Mouse (Mus musculus): ENCODE results near the gene Cul7. TPM values are rescaled to one million over a fixed set of nuclear protein-coding genes. Genes with fewer than 3 reads are reported as not detected.

The Cul7 gene
- polyA plus RNA-seq, 1 experiment from 2014 or later = 45.5 TPM

- DNase-seq (ENCODE audit: low spot score) = peak; percentile 31
- peaks cover 30% of the 10 kb centered on the region for H3K36me3 ChIP-seq
- WGBS = 5% methylated on average over 40 of the region's 41 CpGs
Measured at GRCm38 (mm10) chr17:46703971-46704886, 54.1 kb downstream of the Cul7 start.

DNA sequence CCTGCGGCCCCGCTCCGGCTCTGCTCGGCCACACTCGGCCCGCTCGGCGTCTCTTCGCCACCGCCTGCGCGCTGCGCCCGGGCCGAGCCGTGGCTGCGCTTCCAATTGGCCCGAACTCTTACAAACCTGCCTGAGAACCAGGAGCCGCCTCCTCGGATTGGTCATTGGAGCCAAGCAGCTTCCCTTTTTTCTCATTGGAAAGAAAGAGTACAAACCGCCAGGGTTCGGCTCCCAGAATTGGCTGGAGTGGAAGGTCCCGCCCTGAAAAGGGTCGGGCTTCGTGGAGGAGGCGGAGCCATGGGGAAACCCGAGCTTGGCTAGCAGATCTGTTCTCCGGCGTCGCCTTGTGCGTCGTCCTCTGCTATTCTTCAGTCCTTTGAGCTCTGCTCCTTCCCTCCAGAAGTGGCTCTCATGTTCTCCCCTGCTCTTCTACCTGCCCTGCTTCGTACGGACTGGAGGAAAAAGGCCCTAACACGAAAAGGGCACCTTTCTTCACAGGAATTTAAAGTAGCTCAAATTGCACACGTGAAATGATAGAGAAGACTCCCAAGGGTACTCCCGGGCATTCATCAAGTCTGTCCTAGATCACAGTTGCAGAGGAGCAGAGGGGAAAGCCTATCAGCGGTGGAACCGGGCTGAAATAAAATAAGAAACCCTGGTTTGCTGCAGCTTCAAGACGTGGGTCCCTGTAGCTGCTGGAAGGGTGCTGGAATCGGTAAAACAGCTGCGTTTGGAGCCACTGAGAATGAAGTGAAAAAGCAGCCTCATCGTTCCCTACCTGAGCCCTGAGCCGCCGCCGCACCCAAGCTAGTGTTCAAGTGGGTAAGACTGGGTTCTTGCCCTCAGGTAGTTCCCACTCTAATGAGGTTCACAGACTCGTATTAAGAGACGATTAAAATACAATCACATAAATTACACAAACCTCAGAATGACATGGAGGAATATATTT, 55.0 kb downstream of the Cul7 start, which contains the start of gene Ppp2r5d:
Gene Ppp2r5d, minus strand, starts transcription at position 225 of the 949 bp plus-strand sequence.
- 2% methylated on average over 48 of the region's 48 CpGs for WGBS
- H3K27me3 ChIP-seq (ENCODE audit: insufficient read depth, poor library complexity, severe bottlenecking) = no peaks in the 10 kb centered on the region
- H3K4me1 ChIP-seq (replicated peaks) = peaks cover 49% of the 10 kb centered on the region

More at GRCm38 (mm10) chr17:46703971-46704886, 54.1 kb downstream of the Cul7 start:
- Histone ChIP-seq H3K27ac (peak overlapping the region; percentile 95), H3K4me1 (replicated peaks) (peaks cover 49% of the 10 kb centered on the region), H3K4me3 (peak overlapping the region; percentile 92), H3K9me3 (no peaks in the 10 kb centered on the region), H3K27me3 (ENCODE audit: insufficient read depth, poor library complexity, severe bottlenecking) (no peaks in the 10 kb centered on the region)

DNA sequence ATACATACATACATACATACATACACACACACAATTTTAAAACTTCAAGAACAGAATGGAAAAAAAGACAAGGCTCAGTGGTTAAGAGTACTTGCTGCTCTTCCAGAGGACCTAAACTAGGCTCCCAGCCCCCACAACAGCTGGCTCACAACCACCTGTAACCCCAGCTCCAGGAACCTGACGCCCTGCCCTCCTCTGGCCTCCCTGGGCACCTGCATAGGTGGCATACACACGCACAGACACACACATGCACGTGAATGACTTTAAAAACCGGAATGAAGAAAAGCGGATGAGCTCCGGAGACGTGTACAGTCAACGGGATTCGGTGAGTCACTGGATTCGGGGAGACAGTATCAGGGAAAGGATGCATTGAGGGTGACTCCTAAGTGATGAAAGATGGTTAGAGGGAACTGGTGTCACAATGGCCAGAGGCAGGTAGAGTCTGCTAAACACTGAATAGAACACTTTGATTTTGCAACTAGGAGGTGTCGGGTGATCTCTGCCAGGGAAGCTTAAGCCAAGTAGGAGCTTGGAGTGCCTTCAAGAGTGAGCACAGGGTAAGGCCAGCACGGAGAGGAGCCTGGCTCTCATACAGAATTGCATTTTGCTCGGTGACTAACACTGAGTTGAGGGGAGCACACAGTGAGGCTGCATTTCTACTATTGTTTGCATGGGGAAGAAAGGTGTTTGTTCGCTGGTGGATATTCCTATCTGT, 56.4 kb downstream of the Cul7 start:
- no peak for DNase-seq (ENCODE audit: low spot score)

More for the DNA sequence above, 55.0 kb downstream of the Cul7 start, which contains the start of gene Ppp2r5d:
- peak within 1 kb of the TSS; percentile 95 for H3K27ac ChIP-seq
- H3K36me3 ChIP-seq = peaks cover 20% of the 10 kb centered on the region
- H3K9me3 ChIP-seq = no peaks in the 10 kb centered on the region
- DNase-seq (ENCODE audit: low spot score) = peak; percentile 97
- H3K4me3 ChIP-seq = peak within 1 kb of the TSS; percentile 92

DNA sequence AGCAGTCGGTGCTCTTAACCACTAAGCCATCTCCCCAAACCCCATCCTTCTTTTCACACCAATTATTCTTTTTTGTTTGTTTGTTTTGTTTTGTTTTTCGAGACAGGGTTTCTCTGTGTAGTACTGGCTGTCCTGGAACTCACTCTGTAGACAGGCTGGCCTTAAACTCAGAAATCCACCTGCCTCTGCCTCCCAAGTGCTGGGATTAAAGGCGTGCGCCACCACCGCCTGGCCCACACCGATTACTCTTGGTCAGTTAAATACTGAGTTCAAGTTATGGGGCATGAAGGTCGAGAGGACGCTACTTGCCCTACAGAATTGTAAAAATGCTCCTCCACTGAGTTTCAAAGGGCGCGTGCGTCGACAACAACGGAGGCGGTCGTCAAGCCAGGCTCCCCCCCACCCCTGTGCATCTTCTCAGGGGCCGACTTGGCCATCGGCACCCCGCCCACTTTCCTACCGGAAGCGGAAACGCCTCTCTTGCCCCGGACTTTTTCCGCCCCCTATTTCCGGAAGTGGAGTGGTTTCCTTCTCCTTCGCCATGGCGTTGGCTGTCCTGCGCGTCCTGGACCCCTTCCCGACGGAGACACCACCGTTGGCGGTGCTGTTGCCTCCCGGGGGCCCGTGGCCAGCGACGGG, 60.9 kb downstream of the Cul7 start, which contains the start of gene Pex6:
Gene Pex6, plus strand, starts transcription at position 505 of the 639 bp plus-strand sequence.
- DNase-seq (ENCODE audit: low spot score) = peak; percentile 93
- no peaks in the 10 kb centered on the region for H3K27me3 ChIP-seq (ENCODE audit: insufficient read depth, poor library complexity, severe bottlenecking)
- peaks cover 40% of the 10 kb centered on the region for H3K4me1 ChIP-seq (replicated peaks)
- WGBS = 9% methylated on average over 36 of the region's 36 CpGs
- peak within 1 kb of the TSS; percentile 100 for H3K4me3 ChIP-seq
- H3K9me3 ChIP-seq = no peaks in the 10 kb centered on the region
- peaks cover 31% of the 10 kb centered on the region for H3K36me3 ChIP-seq
- peak within 1 kb of the TSS; percentile 89 for H3K27ac ChIP-seq

More for the DNA sequence above, 56.4 kb downstream of the Cul7 start:
- no peaks in the 10 kb centered on the region for H3K9me3 ChIP-seq
- peak overlapping the region; percentile 21 for H3K4me3 ChIP-seq
- peaks cover 55% of the 10 kb centered on the region for H3K4me1 ChIP-seq (replicated peaks)
- H3K36me3 ChIP-seq = peaks cover 7% of the 10 kb centered on the region
- 92% methylated on average over 14 of the region's 14 CpGs for WGBS
- peak overlapping the region; percentile 16; the same call in 1 of the 2 replicates for H3K27ac ChIP-seq
- no peaks in the 10 kb centered on the region for H3K27me3 ChIP-seq (ENCODE audit: insufficient read depth, poor library complexity, severe bottlenecking)

DNA sequence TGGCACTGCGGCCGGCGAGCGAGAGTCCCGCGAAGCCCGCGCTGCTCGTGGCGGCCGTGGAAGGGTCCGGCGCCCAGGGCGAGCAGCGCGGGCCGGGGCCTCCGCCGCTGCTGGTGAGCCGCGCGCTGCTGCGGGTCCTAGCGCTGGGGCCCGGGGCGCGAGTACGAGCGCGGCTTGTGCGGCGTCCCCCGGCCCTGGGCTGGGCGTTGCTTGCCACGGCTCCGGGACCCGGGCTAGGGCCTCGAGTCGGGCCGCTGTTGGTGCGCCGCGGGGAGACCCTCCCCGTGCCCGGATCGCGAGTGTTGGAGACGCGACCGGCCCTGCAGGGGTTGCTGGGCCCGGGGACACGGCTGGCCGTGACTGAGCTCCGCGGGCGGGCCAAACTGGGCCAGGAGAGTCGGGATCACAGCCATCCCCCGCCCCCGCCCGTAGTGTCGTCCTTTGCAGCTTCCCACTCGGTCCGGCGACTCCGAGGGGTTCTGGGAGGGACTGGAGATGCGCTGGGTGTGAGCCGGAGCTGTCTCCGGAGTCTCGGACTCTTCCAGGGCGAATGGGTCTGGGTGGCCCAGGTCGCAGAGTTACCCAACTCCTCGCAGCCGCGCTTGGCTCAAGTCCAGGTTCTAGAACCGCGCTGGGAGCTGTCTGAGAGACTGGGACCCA, 61.6 kb downstream of the Cul7 start:
- Histone ChIP-seq H3K4me3 (peak overlapping the region; percentile 100), H3K27me3 (ENCODE audit: insufficient read depth, poor library complexity, severe bottlenecking) (no peaks in the 10 kb centered on the region), H3K9me3 (no peaks in the 10 kb centered on the region), H3K27ac (peak overlapping the region; percentile 89), H3K4me1 (replicated peaks) (peaks cover 33% of the 10 kb centered on the region), H3K36me3 (peaks cover 38% of the 10 kb centered on the region)
- WGBS = 1% methylated on average over 76 of the region's 76 CpGs
- DNase-seq (ENCODE audit: low spot score) = no peak

GRCm38 (mm10) chr17:46712442-46712841, 62.3 kb downstream of the Cul7 start:
- peaks cover 42% of the 10 kb centered on the region for H3K36me3 ChIP-seq
- H3K9me3 ChIP-seq = no peaks in the 10 kb centered on the region
- H3K27me3 ChIP-seq (ENCODE audit: insufficient read depth, poor library complexity, severe bottlenecking) = no peaks in the 10 kb centered on the region
- H3K27ac ChIP-seq = 0 out of 2 replicates have a peak overlapping the region, but pooled peaks have one; percentile 89
- WGBS = 76% methylated on average over 7 of the region's 7 CpGs
- peak overlapping the region; percentile 100 for H3K4me3 ChIP-seq
- DNase-seq (ENCODE audit: low spot score) = no peak
- H3K4me1 ChIP-seq (replicated peaks) = peaks cover 32% of the 10 kb centered on the region

GRCm38 (mm10) chr17:46713849-46714248, 63.7 kb downstream of the Cul7 start:
- DNase-seq (ENCODE audit: low spot score) = no peak
- 92% methylated on average over 9 of the region's 9 CpGs for WGBS
- no peak overlapping the region for H3K4me3 ChIP-seq
- H3K36me3 ChIP-seq = peaks cover 46% of the 10 kb centered on the region
- no peak overlapping the region for H3K27ac ChIP-seq
- H3K27me3 ChIP-seq (ENCODE audit: insufficient read depth, poor library complexity, severe bottlenecking) = no peaks in the 10 kb centered on the region
- H3K9me3 ChIP-seq = no peaks in the 10 kb centered on the region
- H3K4me1 ChIP-seq (replicated peaks) = peaks cover 32% of the 10 kb centered on the region

Other genes with a start within 250 kb of the Cul7 start
- 0.50 and 0.64 TPM in 2 replicates for gene Crip3, start 221.4 kb upstream of the Cul7 start, polyA plus RNA-seq (2016; fragmentation: Nextera tagmentation; extraction: Ambion mirVana)
- gene Slc22a7, start 211.9 kb upstream of the Cul7 start, polyA plus RNA-seq (2016; fragmentation: Nextera tagmentation; extraction: Ambion mirVana) = not detected in 2 replicates
- 1.4 and 2.1 TPM in 2 replicates for gene Ttbk1, start 162.7 kb upstream of the Cul7 start, polyA plus RNA-seq (2016; fragmentation: Nextera tagmentation; extraction: Ambion mirVana)
- gene Dnph1, start 153.6 kb upstream of the Cul7 start, polyA plus RNA-seq (2016; fragmentation: Nextera tagmentation; extraction: Ambion mirVana) = 75.2 and 91.2 TPM in 2 replicates
- 4.5 and 7.6 TPM in 2 replicates for gene Cul9, start 103.9 kb upstream of the Cul7 start, polyA plus RNA-seq (2016; fragmentation: Nextera tagmentation; extraction: Ambion mirVana)
- 5.9 and 7.8 TPM in 2 replicates for gene Srf, start 94.2 kb upstream of the Cul7 start, polyA plus RNA-seq (2016; fragmentation: Nextera tagmentation; extraction: Ambion mirVana)
- gene Ptk7, start 20.8 kb upstream of the Cul7 start, polyA plus RNA-seq (2016; fragmentation: Nextera tagmentation; extraction: Ambion mirVana) = 67.2 and 76.8 TPM in 2 replicates
- gene Klc4, start 4.3 kb upstream of the Cul7 start, polyA plus RNA-seq (2016; fragmentation: Nextera tagmentation; extraction: Ambion mirVana) = 35.3 and 38.1 TPM in 2 replicates
- 115 and 119 TPM in 2 replicates for gene Mrpl2, start 4.1 kb upstream of the Cul7 start, polyA plus RNA-seq (2016; fragmentation: Nextera tagmentation; extraction: Ambion mirVana)
- 65.7 and 67.5 TPM in 2 replicates for gene Rrp36, start 24.0 kb downstream of the Cul7 start, polyA plus RNA-seq (2016; fragmentation: Nextera tagmentation; extraction: Ambion mirVana)
- 178 and 214 TPM in 2 replicates for gene Mea1, start 28.5 kb downstream of the Cul7 start, polyA plus RNA-seq (2016; fragmentation: Nextera tagmentation; extraction: Ambion mirVana)
- 128 and 146 TPM in 2 replicates for gene Klhdc3, start 30.6 kb downstream of the Cul7 start, polyA plus RNA-seq (2016; fragmentation: Nextera tagmentation; extraction: Ambion mirVana)
- 137 and 148 TPM in 2 replicates for gene Ppp2r5d, start 54.8 kb downstream of the Cul7 start, polyA plus RNA-seq (2016; fragmentation: Nextera tagmentation; extraction: Ambion mirVana)
- 24.4 and 25.7 TPM in 2 replicates for gene Pex6, start 61.1 kb downstream of the Cul7 start, polyA plus RNA-seq (2016; fragmentation: Nextera tagmentation; extraction: Ambion mirVana)
- 0.18 and 0.36 TPM in 2 replicates for gene Gnmt, start 78.8 kb downstream of the Cul7 start, polyA plus RNA-seq (2016; fragmentation: Nextera tagmentation; extraction: Ambion mirVana)
- 65.8 and 73.6 TPM in 2 replicates for gene Cnpy3, start 101.9 kb downstream of the Cul7 start, polyA plus RNA-seq (2016; fragmentation: Nextera tagmentation; extraction: Ambion mirVana)
- 0.43 and 0.62 TPM in 2 replicates for gene Ptcra, start 113.4 kb downstream of the Cul7 start, polyA plus RNA-seq (2016; fragmentation: Nextera tagmentation; extraction: Ambion mirVana)
- gene 2310039H08Rik, start 122.3 kb downstream of the Cul7 start, polyA plus RNA-seq (2016; fragmentation: Nextera tagmentation; extraction: Ambion mirVana) = 57.3 and 59.3 TPM in 2 replicates
- gene Rpl7l1, start 132.3 kb downstream of the Cul7 start, polyA plus RNA-seq (2016; fragmentation: Nextera tagmentation; extraction: Ambion mirVana) = 164 and 209 TPM in 2 replicates
- gene Bicral, start 208.1 kb downstream of the Cul7 start, polyA plus RNA-seq (2016; fragmentation: Nextera tagmentation; extraction: Ambion mirVana) = 3.8 and 4.2 TPM in 2 replicates
- gene Tbcc, start 240.3 kb downstream of the Cul7 start, polyA plus RNA-seq (2016; fragmentation: Nextera tagmentation; extraction: Ambion mirVana) = 55.1 and 80.2 TPM in 2 replicates

All from hindbrain, embryonic 10.5 days (tissue).